Mouse (Mus musculus) midbrain, embryonic 15.5 days (tissue): ENCODE measurements around the gene Stam. TPM values are rescaled to one million over a fixed set of nuclear protein-coding genes. Genes with fewer than 3 reads are reported as not detected.

Source experiments
- ATAC-seq: fragments of 200-750 bp; cut with Nextera tagmentation; replicated peaks from 2 replicates; pipeline ENCODE4 v1.8.0; 2017; ENCODE audit warnings: moderate TSS enrichment
- H3K27ac ChIP-seq: fragments of 300-500 bp; sonication (generic); 2 replicates; pipeline ENCODE4 v1.5.1; 2015; ENCODE audit warnings: mild to moderate bottlenecking, inconsistent platforms
- H3K27me3 ChIP-seq: fragments of 300-500 bp; sonication (generic); replicated peaks from 2 replicates; pipeline ENCODE4 v1.6.1; 2015; ENCODE audit warnings: inconsistent platforms
- H3K36me3 ChIP-seq: fragments of 300-500 bp; sonication (generic); replicated peaks from 2 replicates; pipeline ENCODE4 v1.6.1; 2015; ENCODE audit warnings: inconsistent platforms
- H3K4me1 ChIP-seq: fragments of 300-500 bp; sonication (generic); 2 replicates; pipeline ENCODE4 v1.6.1; 2015; ENCODE audit warnings: inconsistent platforms
- H3K4me2 ChIP-seq: fragments of 300-500 bp; sonication (generic); 2 replicates; pipeline ENCODE4 v1.6.1; 2015; ENCODE audit warnings: inconsistent platforms, mild to moderate bottlenecking, moderate library complexity
- H3K4me3 ChIP-seq: fragments of 300-500 bp; sonication (generic); 2 replicates; pipeline ENCODE4 v1.5.1; 2015; ENCODE audit warnings: mild to moderate bottlenecking, inconsistent platforms
- H3K9ac ChIP-seq: fragments of 300-500 bp; sonication (generic); 2 replicates; pipeline ENCODE4 v1.6.1; 2015; ENCODE audit warnings: mild to moderate bottlenecking, inconsistent platforms
- H3K9me3 ChIP-seq: fragments of 300-500 bp; sonication (generic); 2 replicates; pipeline ENCODE4 v1.6.1; 2016; ENCODE audit warnings: inconsistent platforms
- WGBS: fragments of 180-500 bp; shearing (Covaris S2); methylation state at CpG from one replicate; pipeline ENCODE4 v1.1.7; 2015; ENCODE audit warnings: mixed read lengths; 5-methylcytosine and 5-hydroxymethylcytosine counted together
- polyA plus RNA-seq: library from polyadenylated mRNA; unstranded; fragments of >200 nt; fragmentation: Nextera tagmentation; extraction: Ambion mirVana; gene quantifications from 2 replicates; pipeline ENCODE4 v1.2.1, GENCODE M21; 2015

The Stam gene
- polyA plus RNA-seq, 1 experiment from 2014 or later, result 129 TPM

GRCm38 (mm10) chr2:14130641-14131339, 56.9 kb downstream of the Stam start:
- Histone ChIP-seq H3K27me3 (no peaks in the 10 kb centered on the region), H3K4me3 (no peak overlapping the region), H3K27ac (no peak overlapping the region), H3K9me3 (no peaks in the 10 kb centered on the region), H3K4me2 (no peak overlapping the region), H3K4me1 (no peaks in the 10 kb centered on the region), H3K36me3 (peaks cover 15% of the 10 kb centered on the region; the same call in 1 of the 2 replicates), H3K9ac (no peak overlapping the region)
- WGBS, result 91% methylated on average over 12 of the region's 12 CpGs
- ATAC-seq, result no peak

DNA sequence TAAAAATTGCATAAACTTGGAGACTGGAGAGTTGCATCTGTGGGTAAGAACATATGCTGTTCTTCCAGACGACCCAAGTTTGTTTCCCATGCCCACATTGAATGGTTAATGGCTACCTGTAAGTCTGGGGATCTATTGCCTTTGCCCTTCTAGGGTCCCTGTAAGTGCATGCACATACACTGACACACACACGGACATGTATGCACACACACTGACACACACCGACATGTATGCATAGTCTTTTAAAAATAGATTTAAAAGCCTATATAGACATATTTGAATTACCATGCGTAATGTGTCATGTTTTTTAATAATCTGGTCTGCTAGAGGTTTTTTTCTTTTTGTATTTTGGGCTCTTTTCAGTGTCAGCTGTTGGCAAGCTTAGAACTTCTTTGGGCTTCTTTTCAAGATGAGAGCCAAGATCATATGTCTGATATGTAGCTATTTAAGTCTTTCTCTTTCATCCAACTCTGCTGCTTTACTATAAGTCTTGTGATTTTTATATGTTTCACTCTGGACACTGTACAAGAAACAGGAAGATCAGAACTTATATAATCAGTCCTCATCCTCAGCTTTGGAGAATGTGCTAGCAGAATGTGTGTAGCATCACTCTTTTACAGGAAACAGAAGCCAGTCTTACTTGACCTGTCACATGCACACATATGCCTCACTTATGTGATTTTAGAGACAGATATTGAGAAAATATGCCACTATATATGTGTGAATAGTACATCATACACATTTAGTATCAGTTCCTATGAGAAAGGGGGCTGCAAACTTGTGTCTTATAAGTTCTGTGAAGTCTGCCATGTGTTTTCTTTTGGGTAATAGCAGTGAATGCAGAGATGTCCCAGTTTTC, 58.8 kb downstream of the Stam start:
- Histone ChIP-seq H3K27me3 (no peaks in the 10 kb centered on the region), H3K9me3 (no peaks in the 10 kb centered on the region), H3K4me3 (no peak overlapping the region), H3K9ac (no peak overlapping the region), H3K4me2 (no peak overlapping the region), H3K4me1 (no peaks in the 10 kb centered on the region), H3K36me3 (peaks cover 15% of the 10 kb centered on the region; the same call in 1 of the 2 replicates), H3K27ac (no peak overlapping the region)
- WGBS, result 98% methylated on average over 4 of the region's 4 CpGs
- no peak for ATAC-seq

DNA sequence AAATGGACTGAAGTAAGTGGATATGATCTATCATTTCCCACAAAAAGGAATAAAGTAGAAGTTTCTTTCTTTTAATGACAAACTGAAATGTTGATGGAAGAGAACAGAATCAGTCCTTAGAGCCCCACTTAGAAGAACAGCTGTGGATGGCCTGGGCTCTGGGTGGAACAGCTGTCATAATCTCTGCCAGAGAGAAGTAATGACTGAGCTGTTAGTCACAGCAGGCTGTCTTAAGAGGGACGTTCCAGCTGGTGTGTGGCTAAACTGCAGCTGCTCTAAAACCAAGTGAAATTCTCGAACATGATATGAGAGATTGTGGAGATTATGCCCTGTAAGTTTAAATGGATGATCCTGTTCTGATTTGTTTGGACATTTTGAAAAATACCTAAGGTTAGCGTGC, 63.0 kb downstream of the Stam start:
- no peaks in the 10 kb centered on the region for H3K9me3 ChIP-seq
- 63% methylated on average over 3 of the region's 3 CpGs for WGBS
- H3K27ac ChIP-seq, result no peak overlapping the region
- no peaks in the 10 kb centered on the region for H3K4me1 ChIP-seq
- H3K36me3 ChIP-seq, result peaks cover 3% of the 10 kb centered on the region; the same call in 1 of the 2 replicates
- H3K4me2 ChIP-seq, result no peak overlapping the region
- H3K4me3 ChIP-seq, result no peak overlapping the region
- H3K27me3 ChIP-seq, result no peaks in the 10 kb centered on the region
- ATAC-seq, result no peak
- H3K9ac ChIP-seq, result no peak overlapping the region

DNA sequence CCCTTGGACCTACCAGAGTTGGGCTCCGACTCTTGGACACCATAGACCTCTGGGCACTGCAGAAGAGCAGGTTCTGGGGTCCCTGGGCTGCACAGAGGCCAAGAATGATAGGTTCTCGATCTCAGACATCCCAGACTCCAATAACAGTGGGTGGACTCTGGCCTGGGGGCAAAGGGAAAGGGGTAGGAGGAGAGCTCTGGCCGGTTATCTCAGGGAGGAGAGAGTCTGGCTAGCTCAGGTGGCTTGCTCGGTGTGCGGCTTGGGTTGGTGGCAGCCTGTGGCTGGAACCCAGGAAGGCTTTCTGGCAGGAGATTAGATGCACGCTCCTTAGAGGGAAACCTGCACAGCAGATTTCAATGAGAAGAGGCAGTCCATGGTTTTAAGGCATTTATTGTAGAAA, 65.7 kb downstream of the Stam start:
- Histone ChIP-seq H3K4me3 (no peak overlapping the region), H3K27ac (no peak overlapping the region), H3K9ac (no peak overlapping the region), H3K9me3 (no peaks in the 10 kb centered on the region), H3K36me3 (peaks cover 5% of the 10 kb centered on the region; the same call in 1 of the 2 replicates), H3K27me3 (no peaks in the 10 kb centered on the region), H3K4me1 (no peaks in the 10 kb centered on the region), H3K4me2 (no peak overlapping the region)
- ATAC-seq, result no peak
- 82% methylated on average over 6 of the region's 6 CpGs for WGBS

- Histone ChIP-seq H3K4me3 (no peak overlapping the region), H3K27me3 (no peaks in the 10 kb centered on the region), H3K27ac (no peak overlapping the region), H3K36me3 (peaks cover 8% of the 10 kb centered on the region; the same call in 1 of the 2 replicates), H3K9ac (no peak overlapping the region), H3K9me3 (no peaks in the 10 kb centered on the region), H3K4me1 (no peaks in the 10 kb centered on the region), H3K4me2 (no peak overlapping the region)
- WGBS, result 38% methylated on average over 2 of the region's 2 CpGs
- ATAC-seq, result no peak
These were observed 66.1 kb downstream of the Stam start for GRCm38 (mm10) chr2:14140044-14140443.

DNA sequence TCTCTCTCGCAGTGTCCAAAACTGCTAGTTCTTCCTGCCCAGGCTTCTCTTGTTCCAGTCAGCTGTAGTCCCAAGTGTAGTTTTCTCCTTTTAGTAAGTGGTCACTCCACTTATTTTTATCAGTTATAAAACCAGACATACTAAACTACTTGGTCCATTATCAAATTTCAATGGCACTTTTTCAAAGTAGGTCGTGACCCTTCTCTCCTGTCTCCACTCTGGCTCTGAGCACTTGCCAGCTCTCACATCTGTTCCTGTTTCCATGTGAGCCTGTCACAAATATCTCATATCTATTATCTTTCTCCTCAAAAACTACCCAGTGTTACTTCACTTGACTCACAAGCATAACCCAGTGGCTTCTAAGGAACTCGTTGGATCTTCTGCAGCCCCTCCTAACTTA, 71.4 kb downstream of the Stam start:
- no peaks in the 10 kb centered on the region for H3K9me3 ChIP-seq
- H3K27ac ChIP-seq, result no peak overlapping the region
- WGBS, result 84% methylated on average over 3 of the region's 3 CpGs
- no peak overlapping the region for H3K9ac ChIP-seq
- no peaks in the 10 kb centered on the region for H3K27me3 ChIP-seq
- no peaks in the 10 kb centered on the region for H3K4me1 ChIP-seq
- H3K36me3 ChIP-seq, result peaks cover 9% of the 10 kb centered on the region; the same call in 1 of the 2 replicates
- no peak for ATAC-seq
- H3K4me2 ChIP-seq, result no peak overlapping the region
- H3K4me3 ChIP-seq, result no peak overlapping the region

GRCm38 (mm10) chr2:14146913-14147312, 73.0 kb downstream of the Stam start:
- Histone ChIP-seq H3K4me2 (no peak overlapping the region), H3K36me3 (peaks cover 9% of the 10 kb centered on the region; the same call in 1 of the 2 replicates), H3K9ac (no peak overlapping the region), H3K4me1 (no peaks in the 10 kb centered on the region), H3K27me3 (no peaks in the 10 kb centered on the region), H3K4me3 (no peak overlapping the region), H3K9me3 (no peaks in the 10 kb centered on the region), H3K27ac (no peak overlapping the region)
- no peak for ATAC-seq
- 89% methylated on average over 2 of the region's 2 CpGs for WGBS

- no peak overlapping the region for H3K4me3 ChIP-seq
- peaks cover 3% of the 10 kb centered on the region; the same call in 1 of the 2 replicates for H3K36me3 ChIP-seq
- 93% methylated on average over 2 of the region's 2 CpGs for WGBS
These were observed 76.9 kb downstream of the Stam start for GRCm38 (mm10) chr2:14150829-14151228.

DNA sequence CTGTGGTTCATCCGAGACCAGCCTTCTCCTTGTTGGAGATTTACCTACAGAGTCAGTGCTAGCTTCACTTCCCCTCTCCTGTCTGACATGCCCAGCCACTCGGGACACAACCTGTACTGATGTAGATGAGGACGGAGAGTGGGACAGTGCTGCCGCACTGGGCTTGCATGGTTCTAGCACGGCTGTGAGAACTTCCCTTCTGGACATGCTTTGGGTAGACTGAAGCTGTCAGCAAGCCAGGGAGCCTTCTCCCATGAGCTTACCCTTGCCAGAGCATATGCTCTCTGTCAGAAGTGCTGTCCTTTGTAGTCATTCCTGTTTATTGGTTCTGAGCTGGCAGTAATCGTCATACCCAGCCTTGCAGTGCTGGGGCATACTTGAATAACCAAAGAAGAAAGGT, 78.0 kb downstream of the Stam start:
- Histone ChIP-seq H3K9me3 (no peaks in the 10 kb centered on the region), H3K4me3 (no peak overlapping the region), H3K4me2 (no peak overlapping the region), H3K27ac (no peak overlapping the region), H3K9ac (no peak overlapping the region), H3K36me3 (no peaks in the 10 kb centered on the region; the same call in 1 of the 2 replicates), H3K4me1 (no peaks in the 10 kb centered on the region), H3K27me3 (no peaks in the 10 kb centered on the region)
- ATAC-seq, result no peak
- WGBS, result 90% methylated on average over 6 of the region's 6 CpGs

More at GRCm38 (mm10) chr2:14150829-14151228, 76.9 kb downstream of the Stam start:
- no peaks in the 10 kb centered on the region for H3K9me3 ChIP-seq
- H3K9ac ChIP-seq, result no peak overlapping the region
- no peak overlapping the region for H3K27ac ChIP-seq
- H3K27me3 ChIP-seq, result no peaks in the 10 kb centered on the region
- no peak overlapping the region for H3K4me2 ChIP-seq
- no peaks in the 10 kb centered on the region for H3K4me1 ChIP-seq
- no peak for ATAC-seq

DNA sequence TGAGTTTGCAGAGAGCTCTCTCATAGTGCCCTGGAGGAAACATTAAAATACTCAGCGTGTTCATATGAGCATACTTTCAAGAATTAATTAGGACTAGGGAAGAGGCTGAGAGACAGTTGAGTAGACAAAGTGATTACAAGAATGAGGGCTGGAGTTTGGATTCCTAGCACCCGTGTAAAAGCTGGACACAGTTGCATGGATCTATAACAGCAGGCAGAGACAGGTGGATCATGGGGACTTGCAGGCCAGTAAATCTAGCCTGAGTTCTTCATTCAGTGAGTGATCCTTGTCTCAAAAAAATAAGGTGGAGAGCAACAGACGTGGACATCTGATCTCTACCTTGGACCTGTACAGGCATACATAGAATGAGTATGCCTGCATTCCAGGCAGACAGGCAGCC, 85.1 kb downstream of the Stam start:
- no peak overlapping the region for H3K4me3 ChIP-seq
- H3K4me1 ChIP-seq, result no peaks in the 10 kb centered on the region
- WGBS, result 76% methylated on average over 3 of the region's 3 CpGs
- no peak overlapping the region for H3K4me2 ChIP-seq
- H3K9me3 ChIP-seq, result no peaks in the 10 kb centered on the region
- no peak overlapping the region for H3K9ac ChIP-seq
- H3K27ac ChIP-seq, result no peak overlapping the region
- no peaks in the 10 kb centered on the region; the same call in 1 of the 2 replicates for H3K36me3 ChIP-seq
- no peaks in the 10 kb centered on the region for H3K27me3 ChIP-seq
- ATAC-seq, result no peak

DNA sequence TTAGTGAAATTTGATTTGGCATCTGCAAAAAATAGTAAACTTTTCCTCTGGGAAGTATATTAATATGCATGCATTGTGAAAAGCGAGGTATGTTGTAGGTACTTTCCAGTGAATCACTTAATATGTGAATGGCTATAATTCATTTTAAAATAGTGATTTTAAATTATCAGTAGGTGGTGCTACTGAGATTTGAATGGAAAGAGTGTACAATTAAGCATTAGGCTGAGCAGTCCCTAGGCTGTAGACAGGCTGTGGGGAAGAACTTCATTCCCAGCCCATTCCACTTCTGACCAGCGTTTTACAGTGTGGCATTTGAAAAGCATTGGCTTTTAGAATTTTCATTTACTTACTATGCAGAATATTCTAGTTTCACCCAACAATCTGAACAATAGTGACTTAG, 85.9 kb downstream of the Stam start:
- Histone ChIP-seq H3K36me3 (no peaks in the 10 kb centered on the region), H3K4me2 (no peak overlapping the region), H3K27me3 (no peaks in the 10 kb centered on the region), H3K27ac (no peak overlapping the region), H3K9ac (no peak overlapping the region), H3K9me3 (no peaks in the 10 kb centered on the region), H3K4me1 (no peaks in the 10 kb centered on the region), H3K4me3 (no peak overlapping the region)
- WGBS, result 84% methylated on average over 2 of the region's 2 CpGs
- ATAC-seq, result peak; percentile 79

GRCm38 (mm10) chr2:14164459-14165030, 90.6 kb downstream of the Stam start:
- no peak overlapping the region for H3K4me3 ChIP-seq
- no peaks in the 10 kb centered on the region for H3K9me3 ChIP-seq
- WGBS, result 79% methylated on average over 5 of the region's 5 CpGs
- no peak overlapping the region for H3K4me2 ChIP-seq
- no peaks in the 10 kb centered on the region for H3K4me1 ChIP-seq
- no peak overlapping the region for H3K27ac ChIP-seq
- no peaks in the 10 kb centered on the region for H3K27me3 ChIP-seq
- ATAC-seq, result no peak
- H3K36me3 ChIP-seq, result no peaks in the 10 kb centered on the region
- no peak overlapping the region for H3K9ac ChIP-seq
